Mouse (Mus musculus): ENCODE data around the gene Clpsl2. TPM values are rescaled to one million over a fixed set of nuclear protein-coding genes. Genes with fewer than 3 reads are reported as not detected.

The Clpsl2 gene
- polyA plus RNA-seq, 1 experiment from 2014 or later: not detected

DNA sequence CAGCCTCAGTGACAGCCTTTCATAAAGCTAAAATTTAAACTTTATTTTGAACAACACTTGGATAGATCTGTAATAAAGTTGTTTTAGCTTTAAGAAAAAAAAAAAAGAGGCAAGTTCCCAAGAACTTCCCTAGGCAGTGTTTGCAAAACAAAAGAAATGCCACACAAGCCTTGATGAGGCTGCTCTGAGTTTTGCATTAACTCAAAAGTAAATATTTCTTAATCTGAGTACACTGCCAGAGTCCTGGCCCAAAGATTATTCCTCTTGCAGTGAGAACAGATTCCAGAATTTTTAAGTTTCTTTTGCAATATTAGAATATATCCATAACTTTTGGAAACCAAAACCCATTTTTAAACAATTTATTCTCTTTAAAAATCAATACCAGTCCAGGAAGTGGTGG, 16.0 kb downstream of the Clpsl2 start:
- no peak overlapping the region for H3K9ac ChIP-seq
- ATAC-seq (ENCODE audit: low FRiP score) (no peak), DNase-seq (ENCODE audit: low spot score) (no peak)
- no peak overlapping the region for H3K4me3 ChIP-seq (replicated peaks; ENCODE audit: low read length)
- no peaks in the 10 kb centered on the region for H3K9me3 ChIP-seq (ENCODE audit: control insufficient read depth, low read length)
- H3K27me3 ChIP-seq (ENCODE audit: control insufficient read depth, insufficient read depth, low read length): no peaks in the 10 kb centered on the region
- H3K4me2 ChIP-seq (replicated peaks): no peak overlapping the region
- no peaks in the 10 kb centered on the region for H3K36me3 ChIP-seq (replicated peaks; ENCODE audit: control insufficient read depth, insufficient read depth)
- H3K4me1 ChIP-seq (replicated peaks; ENCODE audit: control insufficient read depth, insufficient read depth, low read length): no peaks in the 10 kb centered on the region
- H3K27ac ChIP-seq: no peak overlapping the region

GRCm38 (mm10) chr17:28567541-28567940, 18.3 kb downstream of the Clpsl2 start:
- H3K9me3 ChIP-seq (ENCODE audit: control insufficient read depth, low read length): no peaks in the 10 kb centered on the region
- no peak overlapping the region for H3K4me3 ChIP-seq (replicated peaks; ENCODE audit: low read length)
- DNase-seq (ENCODE audit: low spot score) (no peak), ATAC-seq (ENCODE audit: low FRiP score) (no peak)
- H3K9ac ChIP-seq: no peak overlapping the region
- H3K4me1 ChIP-seq (replicated peaks; ENCODE audit: control insufficient read depth, insufficient read depth, low read length): no peaks in the 10 kb centered on the region
- H3K36me3 ChIP-seq (replicated peaks; ENCODE audit: control insufficient read depth, insufficient read depth): no peaks in the 10 kb centered on the region
- no peak overlapping the region for H3K27ac ChIP-seq
- 22% methylated on average over 3 of the region's 3 CpGs for WGBS
- no peaks in the 10 kb centered on the region for H3K27me3 ChIP-seq (ENCODE audit: control insufficient read depth, insufficient read depth, low read length)
- no peak overlapping the region for H3K4me2 ChIP-seq (replicated peaks)

GRCm38 (mm10) chr17:28571868-28572267, 22.7 kb downstream of the Clpsl2 start:
- DNase-seq (ENCODE audit: low spot score) (no peak), ATAC-seq (ENCODE audit: low FRiP score) (no peak)
- no peak overlapping the region for H3K9ac ChIP-seq
- H3K27ac ChIP-seq: no peak overlapping the region
- H3K9me3 ChIP-seq (ENCODE audit: control insufficient read depth, low read length): no peaks in the 10 kb centered on the region
- H3K4me3 ChIP-seq (replicated peaks; ENCODE audit: low read length): no peak overlapping the region
- no peaks in the 10 kb centered on the region for H3K36me3 ChIP-seq (replicated peaks; ENCODE audit: control insufficient read depth, insufficient read depth)
- 85% methylated on average over 3 of the region's 3 CpGs for WGBS
- peaks cover 6% of the 10 kb centered on the region; the same call in 1 of the 2 replicates for H3K4me1 ChIP-seq (replicated peaks; ENCODE audit: control insufficient read depth, insufficient read depth, low read length)
- H3K4me2 ChIP-seq (replicated peaks): no peak overlapping the region
- H3K27me3 ChIP-seq (ENCODE audit: control insufficient read depth, insufficient read depth, low read length): no peaks in the 10 kb centered on the region

DNA sequence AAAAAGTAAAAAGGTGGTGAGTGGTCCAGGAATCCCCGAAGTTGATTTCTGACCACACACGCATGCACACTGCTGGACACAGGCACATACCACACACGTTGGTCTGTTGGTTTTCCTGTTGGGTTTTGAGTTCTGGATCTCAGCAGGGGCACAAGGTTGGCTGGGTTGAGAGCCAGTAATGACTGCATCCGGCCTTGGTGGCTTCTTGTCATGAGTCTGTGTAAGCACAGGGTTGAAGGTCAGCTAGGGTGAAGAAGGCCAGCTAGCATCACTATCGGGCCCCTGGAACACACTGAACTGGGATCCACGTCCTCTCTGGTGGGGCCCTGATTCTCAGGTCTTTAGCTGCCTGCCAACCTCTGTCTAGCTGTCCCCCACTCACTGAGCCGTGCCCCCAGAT, 23.3 kb downstream of the Clpsl2 start:
- Histone ChIP-seq H3K4me3 (replicated peaks; ENCODE audit: low read length) (no peak overlapping the region), H3K9ac (no peak overlapping the region), H3K27me3 (ENCODE audit: control insufficient read depth, insufficient read depth, low read length) (no peaks in the 10 kb centered on the region), H3K4me1 (replicated peaks; ENCODE audit: control insufficient read depth, insufficient read depth, low read length) (peaks cover 6% of the 10 kb centered on the region; the same call in 1 of the 2 replicates), H3K36me3 (replicated peaks; ENCODE audit: control insufficient read depth, insufficient read depth) (no peaks in the 10 kb centered on the region), H3K9me3 (ENCODE audit: control insufficient read depth, low read length) (no peaks in the 10 kb centered on the region), H3K27ac (no peak overlapping the region), H3K4me2 (replicated peaks) (no peak overlapping the region)
- ATAC-seq (ENCODE audit: low FRiP score) (no peak), DNase-seq (ENCODE audit: low spot score) (no peak)
- WGBS: 84% methylated on average over 7 of the region's 7 CpGs

- Histone ChIP-seq H3K36me3 (replicated peaks; ENCODE audit: control insufficient read depth, insufficient read depth) (no peaks in the 10 kb centered on the region), H3K4me1 (replicated peaks; ENCODE audit: control insufficient read depth, insufficient read depth, low read length) (peaks cover 6% of the 10 kb centered on the region; the same call in 1 of the 2 replicates), H3K9ac (no peak overlapping the region), H3K27ac (no peak overlapping the region), H3K9me3 (ENCODE audit: control insufficient read depth, low read length) (no peaks in the 10 kb centered on the region), H3K4me2 (replicated peaks) (no peak overlapping the region), H3K4me3 (replicated peaks; ENCODE audit: low read length) (no peak overlapping the region), H3K27me3 (ENCODE audit: control insufficient read depth, insufficient read depth, low read length) (no peaks in the 10 kb centered on the region)
- DNase-seq (ENCODE audit: low spot score) (no peak), ATAC-seq (ENCODE audit: low FRiP score) (no peak)
- 88% methylated on average over 6 of the region's 6 CpGs for WGBS
These were observed 23.7 kb downstream of the Clpsl2 start for GRCm38 (mm10) chr17:28572941-28573340.

DNA sequence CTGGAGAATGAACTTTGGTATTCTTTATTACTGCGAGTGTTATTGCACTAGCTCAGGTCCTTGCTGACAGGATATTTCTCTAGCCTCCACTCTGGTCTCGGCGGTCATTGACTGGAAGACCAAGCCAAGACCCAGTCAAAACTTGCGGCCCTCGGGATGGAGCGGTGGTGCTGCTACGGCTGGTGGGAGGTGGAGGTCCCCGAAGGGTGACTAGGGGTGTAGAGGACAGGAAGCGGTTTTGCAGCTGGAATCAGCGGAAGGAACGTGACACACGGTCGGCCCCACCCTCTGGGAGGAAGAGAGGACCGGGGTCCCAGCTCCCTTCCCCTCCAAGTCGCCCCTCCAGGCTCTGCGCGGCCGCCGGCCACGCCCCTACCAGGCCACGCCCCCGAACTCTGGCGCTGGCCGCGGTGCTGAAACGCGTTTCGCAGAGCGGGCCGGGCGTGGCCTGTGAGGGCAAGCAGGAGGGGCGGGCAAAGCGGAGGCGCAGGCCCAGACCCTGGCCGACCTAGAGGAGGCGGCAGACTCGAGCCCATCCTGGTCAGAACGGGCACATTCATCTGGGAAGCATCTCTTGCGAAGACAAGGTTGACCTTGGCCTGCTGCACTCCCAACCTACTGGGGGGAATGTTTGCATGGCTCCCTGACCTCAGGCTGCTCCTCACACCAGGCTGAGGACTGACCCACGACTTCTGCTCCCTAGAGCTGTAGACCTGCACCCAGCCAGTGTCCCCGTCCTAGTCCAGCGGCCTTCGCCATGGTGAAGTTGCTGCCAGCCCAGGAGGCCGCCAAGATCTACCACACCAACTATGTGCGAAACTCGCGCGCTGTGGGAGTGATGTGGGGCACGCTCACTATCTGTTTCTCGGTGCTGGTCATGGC, 26.3 kb downstream of the Clpsl2 start, which contains the start of gene Lhfpl5:
Gene Lhfpl5 (plus strand): TSS at position 398 of the 882 bp plus-strand sequence.
- DNase-seq (ENCODE audit: low spot score) (peak; percentile 68), ATAC-seq (ENCODE audit: low FRiP score) (peak; percentile 81)
- peak within 1 kb of the TSS; percentile 64 for H3K4me2 ChIP-seq (replicated peaks)
- H3K4me3 ChIP-seq (replicated peaks; ENCODE audit: low read length): peak within 1 kb of the TSS; percentile 33
- H3K4me1 ChIP-seq (replicated peaks; ENCODE audit: control insufficient read depth, insufficient read depth, low read length): peaks cover 6% of the 10 kb centered on the region; the same call in 1 of the 2 replicates
- H3K9me3 ChIP-seq (ENCODE audit: control insufficient read depth, low read length): no peaks in the 10 kb centered on the region
- 19% methylated on average over 44 of the region's 50 CpGs for WGBS
- H3K36me3 ChIP-seq (replicated peaks; ENCODE audit: control insufficient read depth, insufficient read depth): no peaks in the 10 kb centered on the region
- peak within 1 kb of the TSS; percentile 50; the same call in 1 of the 2 replicates for H3K9ac ChIP-seq
- H3K27me3 ChIP-seq (ENCODE audit: control insufficient read depth, insufficient read depth, low read length): no peaks in the 10 kb centered on the region
- no peak within 1 kb of the TSS for H3K27ac ChIP-seq

DNA sequence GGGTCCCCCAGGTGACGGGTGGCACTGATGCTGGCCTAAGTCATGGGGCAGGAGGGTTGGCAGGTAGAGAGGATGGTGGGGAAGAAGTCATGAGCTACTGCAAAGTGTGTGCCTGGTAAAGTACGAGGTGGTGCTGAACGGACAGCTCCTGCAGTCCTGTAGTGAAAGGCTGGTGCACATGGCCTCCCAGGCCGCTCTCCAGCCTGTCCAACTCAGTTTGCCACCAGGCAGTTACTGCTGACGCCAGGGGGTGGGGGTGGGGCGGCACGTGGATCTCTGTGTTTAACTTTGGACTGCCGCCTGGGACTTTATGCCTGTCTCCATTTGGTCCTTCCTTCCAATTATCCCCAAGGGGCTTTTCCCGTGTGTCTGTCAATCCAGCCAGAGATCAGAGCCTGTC, 31.2 kb downstream of the Clpsl2 start:
- Histone ChIP-seq H3K9me3 (ENCODE audit: control insufficient read depth, low read length) (no peaks in the 10 kb centered on the region), H3K9ac (no peak overlapping the region), H3K4me1 (replicated peaks; ENCODE audit: control insufficient read depth, insufficient read depth, low read length) (peaks cover 5% of the 10 kb centered on the region; the same call in 1 of the 2 replicates), H3K36me3 (replicated peaks; ENCODE audit: control insufficient read depth, insufficient read depth) (no peaks in the 10 kb centered on the region), H3K27me3 (ENCODE audit: control insufficient read depth, insufficient read depth, low read length) (no peaks in the 10 kb centered on the region), H3K27ac (no peak overlapping the region), H3K4me2 (replicated peaks) (no peak overlapping the region), H3K4me3 (replicated peaks; ENCODE audit: low read length) (no peak overlapping the region)
- DNase-seq (ENCODE audit: low spot score): peak; percentile 61
- 8% methylated on average over 9 of the region's 9 CpGs for WGBS
- no peak for ATAC-seq (ENCODE audit: low FRiP score)

- H3K27me3 ChIP-seq (ENCODE audit: control insufficient read depth, insufficient read depth, low read length): no peaks in the 10 kb centered on the region
- H3K4me1 ChIP-seq (replicated peaks; ENCODE audit: control insufficient read depth, insufficient read depth, low read length): no peaks in the 10 kb centered on the region
- no peaks in the 10 kb centered on the region for H3K9me3 ChIP-seq (ENCODE audit: control insufficient read depth, low read length)
- no peak overlapping the region for H3K4me3 ChIP-seq (replicated peaks; ENCODE audit: low read length)
- no peak overlapping the region for H3K4me2 ChIP-seq (replicated peaks)
- no peaks in the 10 kb centered on the region for H3K36me3 ChIP-seq (replicated peaks; ENCODE audit: control insufficient read depth, insufficient read depth)
- H3K27ac ChIP-seq: no peak overlapping the region
- 64% methylated on average over 2 of the region's 2 CpGs for WGBS
- no peak for DNase-seq (ENCODE audit: low spot score)
- no peak overlapping the region for H3K9ac ChIP-seq
- ATAC-seq (ENCODE audit: low FRiP score): no peak
These were observed 31.8 kb downstream of the Clpsl2 start for GRCm38 (mm10) chr17:28581056-28581455.

GRCm38 (mm10) chr17:28586509-28586908, 37.3 kb downstream of the Clpsl2 start:
- Histone ChIP-seq H3K36me3 (replicated peaks; ENCODE audit: control insufficient read depth, insufficient read depth) (peaks cover 49% of the 10 kb centered on the region), H3K27ac (no peak overlapping the region), H3K4me2 (replicated peaks) (no peak overlapping the region), H3K4me1 (replicated peaks; ENCODE audit: control insufficient read depth, insufficient read depth, low read length) (no peaks in the 10 kb centered on the region), H3K4me3 (replicated peaks; ENCODE audit: low read length) (no peak overlapping the region), H3K9me3 (ENCODE audit: control insufficient read depth, low read length) (no peaks in the 10 kb centered on the region), H3K27me3 (ENCODE audit: control insufficient read depth, insufficient read depth, low read length) (no peaks in the 10 kb centered on the region), H3K9ac (no peak overlapping the region)
- ATAC-seq (ENCODE audit: low FRiP score) (no peak), DNase-seq (ENCODE audit: low spot score) (no peak)
- 91% methylated on average over 3 of the region's 3 CpGs for WGBS

Data from hindbrain, embryonic 14.5 days (tissue).